Mouse (Mus musculus): ENCODE measurements around the gene Mcrip2. TPM values are rescaled to one million over a fixed set of nuclear protein-coding genes. Genes with fewer than 3 reads are reported as not detected.

Mcrip2 gene
- polyA plus RNA-seq, 2 experiments: 22.1 to 44.9 TPM

DNA sequence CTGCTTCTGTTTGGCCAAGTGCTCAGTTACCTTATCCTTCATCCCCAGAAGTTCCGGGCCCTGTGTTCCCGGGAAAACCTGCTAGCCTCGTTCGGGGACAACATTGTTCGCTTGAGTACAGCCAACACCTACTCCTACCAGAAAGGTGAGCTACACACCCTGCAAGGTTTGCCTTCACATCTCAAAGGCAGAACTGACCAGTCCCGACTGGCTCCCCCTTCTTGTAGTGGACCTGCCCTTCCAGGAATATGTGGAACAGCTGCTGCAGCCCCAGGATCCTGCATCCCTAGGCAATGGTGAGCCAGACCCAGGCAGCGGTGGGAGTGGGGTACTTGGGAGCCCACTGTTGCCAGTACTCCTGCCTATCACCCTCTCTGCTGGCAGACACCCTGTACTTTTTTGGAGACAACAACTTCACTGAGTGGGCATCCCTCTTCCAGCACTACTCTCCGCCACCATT, 39.0 kb downstream of the Mcrip2 start:
- peak overlapping the region; percentile 70 for H3K4me2 ChIP-seq (ENCODE audit: low read depth)
- H3K36me3 ChIP-seq (replicated peaks; ENCODE audit: control insufficient read depth, insufficient read depth, low read depth): peaks cover 14% of the 10 kb centered on the region
- no peak for TF ChIP-seq EP300 (IDR thresholded peaks at IDR 0.05; ENCODE audit: low read depth)
- no peak for TF ChIP-seq CTCF (IDR thresholded peaks at IDR 0.05; ENCODE audit: low read depth)
- H3K9ac ChIP-seq (replicated peaks): peak overlapping the region; percentile 67
- H3K27me3 ChIP-seq (ENCODE audit: control insufficient read depth, insufficient read depth, low read length): no peaks in the 10 kb centered on the region
- peak overlapping the region; percentile 38; the same call in 1 of the 2 replicates for H3K27ac ChIP-seq
- H3K9me3 ChIP-seq (ENCODE audit: control insufficient read depth, low read length): no peaks in the 10 kb centered on the region
- DNase-seq (ENCODE audit: low read depth in 3 of 3, low spot score in 3 of 3): no peak
- WGBS (ENCODE audit: insufficient replicate concordance): 33% methylated on average over 8 of the region's 8 CpGs
- H3K4me3 ChIP-seq (ENCODE audit: insufficient read depth in 1 of 2, low read depth in 2 of 2, low read length in 2 of 2): peak overlapping the region; percentile 64 to 72
- peaks cover 12 to 17% of the 10 kb centered on the region in 2 experiments for H3K4me1 ChIP-seq (replicated peaks; ENCODE audit: control insufficient read depth in 2 of 2, insufficient read depth in 2 of 2, low read length in 1 of 2)
- ATAC-seq (ENCODE audit: insufficient read depth): no peak

- peak within 1 kb of the TSS; percentile 64 to 72 for H3K4me3 ChIP-seq (ENCODE audit: insufficient read depth in 1 of 2, low read depth in 2 of 2, low read length in 2 of 2)
- TF ChIP-seq EP300 (IDR thresholded peaks at IDR 0.05; ENCODE audit: low read depth) (no peak), CTCF (IDR thresholded peaks at IDR 0.05; ENCODE audit: low read depth) (peak; percentile 67)
- peaks cover 14% of the 10 kb centered on the region for H3K36me3 ChIP-seq (replicated peaks; ENCODE audit: control insufficient read depth, insufficient read depth, low read depth)
- H3K27ac ChIP-seq: peak within 1 kb of the TSS; percentile 38
- 0 out of 2 replicates have a peak, but pooled peaks have one; percentile 11 for ATAC-seq (ENCODE audit: insufficient read depth)
- 1% methylated on average over 32 of the region's 32 CpGs for WGBS (ENCODE audit: insufficient replicate concordance)
- peak within 1 kb of the TSS; percentile 70 for H3K4me2 ChIP-seq (ENCODE audit: low read depth)
- peak; percentile 59 to 69 (median 64) for DNase-seq (ENCODE audit: low read depth in 3 of 3, low spot score in 3 of 3)
- peaks cover 18 to 23% of the 10 kb centered on the region in 2 experiments for H3K4me1 ChIP-seq (replicated peaks; ENCODE audit: control insufficient read depth in 2 of 2, insufficient read depth in 2 of 2, low read length in 1 of 2)
- peak within 1 kb of the TSS; percentile 67 for H3K9ac ChIP-seq (replicated peaks)
- H3K27me3 ChIP-seq (ENCODE audit: control insufficient read depth, insufficient read depth, low read length): no peaks in the 10 kb centered on the region
- no peaks in the 10 kb centered on the region for H3K9me3 ChIP-seq (ENCODE audit: control insufficient read depth, low read length)
Measured at GRCm38 (mm10) chr17:25828712-25829557, 39.6 kb downstream of the Mcrip2 start, which contains the start of gene Jmjd8. Gene Jmjd8 (plus strand): TSS chr17:25828867.

GRCm38 (mm10) chr17:25828223-25828594, 40.4 kb downstream of the Mcrip2 start:
- no peak for ATAC-seq (ENCODE audit: insufficient read depth)
- Histone ChIP-seq H3K4me1 (replicated peaks; ENCODE audit: control insufficient read depth in 2 of 2, insufficient read depth in 2 of 2, low read length in 1 of 2) (peaks cover 18 to 22% of the 10 kb centered on the region in 2 experiments), H3K4me2 (ENCODE audit: low read depth) (peak overlapping the region; percentile 70), H3K27me3 (ENCODE audit: control insufficient read depth, insufficient read depth, low read length) (no peaks in the 10 kb centered on the region), H3K4me3 (ENCODE audit: insufficient read depth in 1 of 2, low read depth in 2 of 2, low read length in 2 of 2) (peak overlapping the region; percentile 64 to 72; a peak in 2 of 4 replicates), H3K9ac (replicated peaks) (no peak overlapping the region), H3K9me3 (ENCODE audit: control insufficient read depth, low read length) (no peaks in the 10 kb centered on the region), H3K36me3 (replicated peaks; ENCODE audit: control insufficient read depth, insufficient read depth, low read depth) (peaks cover 14% of the 10 kb centered on the region), H3K27ac (no peak overlapping the region)
- 80% methylated on average over 8 of the region's 8 CpGs for WGBS (ENCODE audit: insufficient replicate concordance)
- DNase-seq (ENCODE audit: low read depth in 3 of 3, low spot score in 3 of 3): no peak
- TF ChIP-seq EP300 (IDR thresholded peaks at IDR 0.05; ENCODE audit: low read depth): no peak
- no peak for TF ChIP-seq CTCF (IDR thresholded peaks at IDR 0.05; ENCODE audit: low read depth)

DNA sequence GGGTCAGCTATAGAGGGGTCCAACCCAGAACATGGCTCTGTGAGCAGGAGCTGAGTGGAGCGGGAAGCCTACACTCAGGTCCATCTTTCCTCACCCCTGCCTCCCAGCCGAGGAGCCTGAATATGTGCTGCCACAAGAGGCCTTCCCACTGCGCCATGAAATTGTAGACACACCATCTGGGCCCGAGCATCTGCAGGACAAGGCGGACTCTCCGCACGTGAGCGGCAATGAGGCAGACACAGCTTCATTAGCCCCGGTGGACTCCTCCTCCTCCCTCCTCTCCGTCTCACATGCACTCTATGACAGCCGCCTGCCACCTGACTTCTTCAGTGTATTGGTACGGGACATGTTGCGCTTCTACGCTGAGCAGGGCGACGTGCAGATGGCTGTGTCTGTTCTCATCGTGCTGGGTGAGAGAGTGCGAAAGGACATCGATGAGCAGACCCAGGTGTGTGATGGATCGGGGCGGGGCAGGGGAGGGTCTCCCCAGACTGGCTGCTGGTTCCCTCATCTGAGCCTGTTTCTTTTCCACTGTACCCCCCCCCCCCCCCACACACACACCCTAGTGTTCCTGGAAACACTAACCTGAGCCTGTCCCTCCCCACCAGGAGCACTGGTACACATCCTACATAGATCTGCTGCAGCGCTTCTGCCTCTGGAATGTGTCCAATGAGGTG, 40.9 kb downstream of the Mcrip2 start:
- WGBS (ENCODE audit: insufficient replicate concordance): 84% methylated on average over 22 of the region's 22 CpGs
- Histone ChIP-seq H3K27ac (no peak overlapping the region), H3K36me3 (replicated peaks; ENCODE audit: control insufficient read depth, insufficient read depth, low read depth) (peaks cover 14% of the 10 kb centered on the region)

GRCm38 (mm10) chr17:25827011-25827410, 41.6 kb downstream of the Mcrip2 start:
- TF ChIP-seq CTCF (IDR thresholded peaks at IDR 0.05; ENCODE audit: low read depth) (no peak), EP300 (IDR thresholded peaks at IDR 0.05; ENCODE audit: low read depth) (no peak)
- no peak for DNase-seq (ENCODE audit: low read depth in 3 of 3, low spot score in 3 of 3)
- 87% methylated on average over 13 of the region's 13 CpGs for WGBS (ENCODE audit: insufficient replicate concordance)
- peaks cover 18 to 25% of the 10 kb centered on the region in 2 experiments for H3K4me1 ChIP-seq (replicated peaks; ENCODE audit: control insufficient read depth in 2 of 2, insufficient read depth in 2 of 2, low read length in 1 of 2)
- H3K9ac ChIP-seq (replicated peaks): no peak overlapping the region
- H3K27me3 ChIP-seq (ENCODE audit: control insufficient read depth, insufficient read depth, low read length): no peaks in the 10 kb centered on the region; the same call in 1 of the 2 replicates
- H3K4me3 ChIP-seq (ENCODE audit: insufficient read depth in 1 of 2, low read depth in 2 of 2, low read length in 2 of 2): no peak overlapping the region
- ATAC-seq (ENCODE audit: insufficient read depth): no peak
- H3K27ac ChIP-seq: no peak overlapping the region
- no peaks in the 10 kb centered on the region for H3K9me3 ChIP-seq (ENCODE audit: control insufficient read depth, low read length)
- H3K36me3 ChIP-seq (replicated peaks; ENCODE audit: control insufficient read depth, insufficient read depth, low read depth): peaks cover 14% of the 10 kb centered on the region
- H3K4me2 ChIP-seq (ENCODE audit: low read depth): no peak overlapping the region

More for the DNA sequence above, 40.9 kb downstream of the Mcrip2 start:
- Histone ChIP-seq H3K4me2 (ENCODE audit: low read depth) (no peak overlapping the region), H3K4me3 (ENCODE audit: insufficient read depth in 1 of 2, low read depth in 2 of 2, low read length in 2 of 2) (no peak overlapping the region), H3K4me1 (replicated peaks; ENCODE audit: control insufficient read depth in 2 of 2, insufficient read depth in 2 of 2, low read length in 1 of 2) (peaks cover 18 to 25% of the 10 kb centered on the region in 2 experiments), H3K9me3 (ENCODE audit: control insufficient read depth, low read length) (no peaks in the 10 kb centered on the region), H3K27me3 (ENCODE audit: control insufficient read depth, insufficient read depth, low read length) (no peaks in the 10 kb centered on the region), H3K9ac (replicated peaks) (no peak overlapping the region)
- ATAC-seq (ENCODE audit: insufficient read depth): no peak
- TF ChIP-seq CTCF (IDR thresholded peaks at IDR 0.05; ENCODE audit: low read depth) (no peak), EP300 (IDR thresholded peaks at IDR 0.05; ENCODE audit: low read depth) (no peak)
- no peak for DNase-seq (ENCODE audit: low read depth in 3 of 3, low spot score in 3 of 3)

Data from liver, embryonic 14.5 days (tissue).